Mouse (Mus musculus): ENCODE results near the gene 1810009A15Rik. TPM values are rescaled to one million over a fixed set of nuclear protein-coding genes. Genes with fewer than 3 reads are reported as not detected.

1810009A15Rik gene
- total and polyA plus RNA-seq, 3 experiments: 184 to 189 TPM; not detected in 1

GRCm38 (mm10) chr19:8870838-8871237 is 17.8 kb upstream of the 1810009A15Rik start:
- no peaks in the 10 kb centered on the region for H3K27me3 ChIP-seq (ENCODE audit: control insufficient read depth in 1 of 2, insufficient read depth in 2 of 2, low read length in 2 of 2)
- peak overlapping the region; percentile 69 to 94 for H3K4me3 ChIP-seq (ENCODE audit: control insufficient read depth in 1 of 2, insufficient read depth in 1 of 2, low read depth in 2 of 2, low read length in 2 of 2)
- H3K4me1 ChIP-seq (ENCODE audit: control insufficient read depth in 1 of 2, insufficient read depth in 2 of 2, low read length in 2 of 2): peaks cover 10 to 21% of the 10 kb centered on the region in 2 experiments; a peak in 3 of 4 replicates
- no peaks in the 10 kb centered on the region for H3K9me3 ChIP-seq (replicated peaks; ENCODE audit: insufficient read depth, low read length)
- TF ChIP-seq USF1 (IDR thresholded peaks at IDR 0.05; ENCODE audit: low read depth, low read length) (no peak), CTCF (IDR thresholded peaks at IDR 0.05 in 2 of 3, conservative IDR thresholded peaks at IDR 0.05 in 1 of 3; ENCODE audit: control insufficient read depth in 1 of 3, insufficient read depth in 1 of 3, low read depth in 2 of 3, low read length in 3 of 3, poor library complexity in 1 of 3, severe bottlenecking in 1 of 3) (no peak), POLR2AphosphoS2 (IDR thresholded peaks at IDR 0.05; ENCODE audit: low read length) (no peak), ETS1 (IDR thresholded peaks at IDR 0.05; ENCODE audit: low read depth, low read length) (no peak), NRF1 (IDR thresholded peaks at IDR 0.05; ENCODE audit: insufficient read depth, low read depth, low read length, poor library complexity, severe bottlenecking) (no peak), GABPA (IDR thresholded peaks at IDR 0.05; ENCODE audit: low read depth, low read length) (no peak), RCOR1 (IDR thresholded peaks at IDR 0.05; ENCODE audit: low read depth, low read length) (no peak), MAZ (IDR thresholded peaks at IDR 0.05; ENCODE audit: low read depth, low read length) (no peak), ZMIZ1 (IDR thresholded peaks at IDR 0.05; ENCODE audit: low read depth, low read length) (no peak)
- peak overlapping the region; percentile 74 for H3K27ac ChIP-seq (ENCODE audit: control insufficient read depth, low read depth, low read length)
- no peak for DNase-seq (ENCODE audit: low read depth, low spot score)
- peak overlapping the region; percentile 82 for H3K9ac ChIP-seq (ENCODE audit: control insufficient read depth, low read depth, low read length, poor library complexity, severe bottlenecking)
- H3K79me2 ChIP-seq (ENCODE audit: control insufficient read depth, insufficient read depth, low read length, poor library complexity): peaks cover 15% of the 10 kb centered on the region
- peaks cover 8 to 26% of the 10 kb centered on the region in 2 experiments for H3K36me3 ChIP-seq (ENCODE audit: control insufficient read depth in 1 of 2, insufficient read depth in 2 of 2, low read length in 2 of 2)

- DNase-seq (ENCODE audit: low read depth, low spot score): peak; percentile 99
- peak within 1 kb of the TSS; percentile 98 for H3K9ac ChIP-seq (ENCODE audit: control insufficient read depth, low read depth, low read length, poor library complexity, severe bottlenecking)
- peaks cover 15% of the 10 kb centered on the region for H3K79me2 ChIP-seq (ENCODE audit: control insufficient read depth, insufficient read depth, low read length, poor library complexity)
- peak within 1 kb of the TSS; percentile 74 for H3K27ac ChIP-seq (ENCODE audit: control insufficient read depth, low read depth, low read length)
- H3K4me1 ChIP-seq (ENCODE audit: control insufficient read depth in 1 of 2, insufficient read depth in 2 of 2, low read length in 2 of 2): peaks cover 10 to 21% of the 10 kb centered on the region in 2 experiments; a peak in 3 of 4 replicates
- H3K27me3 ChIP-seq (ENCODE audit: control insufficient read depth in 1 of 2, insufficient read depth in 2 of 2, low read length in 2 of 2): no peaks in the 10 kb centered on the region
- peaks cover 8 to 26% of the 10 kb centered on the region in 2 experiments for H3K36me3 ChIP-seq (ENCODE audit: control insufficient read depth in 1 of 2, insufficient read depth in 2 of 2, low read length in 2 of 2)
- H3K4me3 ChIP-seq (ENCODE audit: control insufficient read depth in 1 of 2, insufficient read depth in 1 of 2, low read depth in 2 of 2, low read length in 2 of 2): peak within 1 kb of the TSS; percentile 73 to 94
- H3K9me3 ChIP-seq (replicated peaks; ENCODE audit: insufficient read depth, low read length): no peaks in the 10 kb centered on the region
- TF ChIP-seq USF1 (IDR thresholded peaks at IDR 0.05; ENCODE audit: low read depth, low read length) (peak; percentile 100), TBP (IDR thresholded peaks at IDR 0.05; ENCODE audit: low read depth, low read length) (peak; percentile 64; the same call in 1 of the 2 replicates), MYB (IDR thresholded peaks at IDR 0.05; ENCODE audit: low read depth, low read length) (peak; percentile 38; the same call in 1 of the 2 replicates), CHD2 (IDR thresholded peaks at IDR 0.05; ENCODE audit: low read length) (no peak), CTCF (IDR thresholded peaks at IDR 0.05 in 2 of 3, conservative IDR thresholded peaks at IDR 0.05 in 1 of 3; ENCODE audit: control insufficient read depth in 1 of 3, insufficient read depth in 1 of 3, low read depth in 2 of 3, low read length in 3 of 3, poor library complexity in 1 of 3, severe bottlenecking in 1 of 3) (no peak), POLR2AphosphoS2 (IDR thresholded peaks at IDR 0.05; ENCODE audit: low read length) (peak; percentile 65; the same call in 1 of the 2 replicates), SMC3 (IDR thresholded peaks at IDR 0.05; ENCODE audit: low read depth, low read length) (no peak), TAL1 (IDR thresholded peaks at IDR 0.05; ENCODE audit: low read length) (no peak), ZC3H11A (IDR thresholded peaks at IDR 0.05; ENCODE audit: low read depth, low read length) (no peak), POLR2AphosphoS5 (IDR thresholded peaks at IDR 0.05; ENCODE audit: borderline replicate concordance, low read depth, low read length) (peak; percentile 27; the same call in 1 of the 2 replicates), ZMIZ1 (IDR thresholded peaks at IDR 0.05; ENCODE audit: low read depth, low read length) (0 out of 2 replicates have a peak, but pooled peaks have one; percentile 53), RCOR1 (IDR thresholded peaks at IDR 0.05; ENCODE audit: low read depth, low read length) (no peak), MEF2A (IDR thresholded peaks at IDR 0.05; ENCODE audit: extremely low read depth, insufficient replicate concordance, low read depth, low read length, poor library complexity, severe bottlenecking) (peak; percentile 62; the same call in 1 of the 2 replicates), HCFC1 (IDR thresholded peaks at IDR 0.05; ENCODE audit: low read depth, low read length) (peak; percentile 99), CHD1 (IDR thresholded peaks at IDR 0.05; ENCODE audit: low read depth, low read length) (no peak), UBTF (IDR thresholded peaks at IDR 0.05; ENCODE audit: borderline replicate concordance, insufficient read depth, low read depth, low read length) (no peak), USF2 (IDR thresholded peaks at IDR 0.05; ENCODE audit: borderline replicate concordance in 1 of 2, insufficient read depth in 1 of 2, low read depth in 1 of 2, low read length in 2 of 2) (peak; percentile 88 to 96), NRF1 (IDR thresholded peaks at IDR 0.05; ENCODE audit: insufficient read depth, low read depth, low read length, poor library complexity, severe bottlenecking) (0 out of 2 replicates have a peak, but pooled peaks have one; percentile 37), ETS1 (IDR thresholded peaks at IDR 0.05; ENCODE audit: low read depth, low read length) (peak; percentile 63; the same call in 1 of the 2 replicates), ZNF384 (IDR thresholded peaks at IDR 0.05; ENCODE audit: low read depth, low read length) (peak; percentile 3; the same call in 1 of the 2 replicates), EP300 (IDR thresholded peaks at IDR 0.05; ENCODE audit: low read depth in 1 of 2, low read length in 2 of 2) (peak in 1 of 2 experiments; percentile 59; a peak in 2 of 4 replicates), BHLHE40 (IDR thresholded peaks at IDR 0.05; ENCODE audit: borderline replicate concordance, low read depth, low read length) (peak; percentile 76; the same call in 1 of the 2 replicates)
Measured at GRCm38 (mm10) chr19:8871267-8872186, 17.1 kb upstream of the 1810009A15Rik start, which contains the start of gene Ubxn1. Ubxn1 (plus strand) TSS chr19:8871496.
